ENCODE assay signal across 15 mouse cellular contexts in the genomic region with DNA sequence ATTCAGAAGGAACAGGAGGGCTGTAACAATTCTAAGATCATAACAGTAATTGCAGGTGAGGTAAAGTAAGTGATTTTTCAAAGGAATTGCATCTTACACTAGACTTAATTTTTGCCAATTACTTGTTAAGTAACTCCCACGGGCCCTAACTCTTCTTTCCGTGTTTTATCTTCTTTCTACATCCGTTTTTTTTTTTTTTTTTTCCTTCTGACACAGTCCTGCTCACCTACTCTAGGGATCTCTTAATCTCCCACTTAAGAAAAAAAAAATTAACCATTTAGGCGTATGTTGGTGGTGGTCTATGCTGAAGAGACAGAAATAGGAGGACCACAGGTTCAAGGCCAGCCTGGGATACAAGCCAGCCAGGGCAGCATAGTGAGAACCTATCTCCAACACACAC. TPM values are rescaled to one million over a fixed set of nuclear protein-coding genes. Genes with fewer than 3 reads are reported as not detected.
DNase-seq lines count a peak whose midpoint lies in the region; ATAC-seq and TF ChIP-seq lines count a peak whose summit lies in the region.
"Had no signal": no experiment of that assay in that cellular context is flagged by ENCODE, and none has a peak within 500 bp of the region (broad histone marks: within the 10 kb centered on the region; RNA-seq: fewer than 3 reads in every experiment).

No protein-coding gene starts in this region.

- H3K4me3 ChIP-seq in heart, embryonic 13.5 days, result no peak overlapping the region; the same call in 1 of the 2 replicates
- peak overlapping the region; percentile 34 for H3K4me3 ChIP-seq in lung, adult 2 months (replicated peaks; ENCODE audit: extremely low read depth, low read depth, low read length)
- H3K4me3 ChIP-seq in liver, embryonic 15.5 days (replicated peaks), result peak overlapping the region; percentile 21; the same call in 1 of the 2 replicates

- no peak for TF ChIP-seq CTCF in lung, adult 2 months (IDR thresholded peaks at IDR 0.05; ENCODE audit: insufficient read depth, low read length)

- 49% methylated on average over 4 of the region's 4 CpGs for WGBS in heart, embryonic 13.5 days
- WGBS in lung, adult 2 months, result 39% methylated on average over 4 of the region's 4 CpGs
- 32% methylated on average over 4 of the region's 4 CpGs for WGBS in liver, embryonic 15.5 days (ENCODE audit: insufficient replicate concordance)

- no peak for DNase-seq in heart, adult 9 months (ENCODE audit: low spot score in 2 of 2)
- no peak for DNase-seq in lung, adult 2 months
- DNase-seq in lung, postnatal 4 days, result no peak
- DNase-seq in c-Kit-positive CD71-positive TER-119-negative erythroid progenitor cells, embryonic 14.5 days (ENCODE audit: low read depth), result peak; percentile 4
- no peak for DNase-seq in left cerebral cortex, postnatal 10 days (ENCODE audit: extremely low spot score in 1 of 2, low spot score in 2 of 2)
- DNase-seq: adrenal gland, adult 2 months; cerebellum, adult 9-10 months; gastrocnemius, postnatal 14 days; thymus, adult 18-20 months had no signal

- H3K4me1 ChIP-seq in heart, embryonic 13.5 days, result peaks cover 5% of the 10 kb centered on the region; the same call in 1 of the 2 replicates
- no peaks in the 10 kb centered on the region; the same call in 1 of the 2 replicates for H3K4me1 ChIP-seq in lung, adult 2 months (ENCODE audit: control insufficient read depth, insufficient read depth, low read length)
- H3K4me1 ChIP-seq in liver, embryonic 15.5 days (replicated peaks), result peaks cover 24% of the 10 kb centered on the region
- H3K4me1 ChIP-seq: limb, embryonic 15.5 days had no signal

- H3K4me2 ChIP-seq in heart, embryonic 13.5 days, result peak overlapping the region; percentile 84
- H3K4me2 ChIP-seq in liver, embryonic 15.5 days, result peak overlapping the region; percentile 30

- 0 out of 2 replicates have a peak, but pooled peaks cover 2% of the 10 kb centered on the region for H3K36me3 ChIP-seq in heart, embryonic 13.5 days
- H3K36me3 ChIP-seq in liver, embryonic 15.5 days (replicated peaks), result no peaks in the 10 kb centered on the region
- H3K36me3 ChIP-seq: midbrain, embryonic 15.5 days; neural tube, embryonic 12.5 days had no signal

- H3K9me3 ChIP-seq in heart, embryonic 13.5 days, result no peaks in the 10 kb centered on the region
- H3K9me3 ChIP-seq in liver, embryonic 15.5 days (replicated peaks), result no peaks in the 10 kb centered on the region
- H3K9me3 ChIP-seq: limb, embryonic 15.5 days; midbrain, embryonic 15.5 days; neural tube, embryonic 12.5 days had no signal

- no peak for TF ChIP-seq POLR2A in lung, adult 2 months (IDR thresholded peaks at IDR 0.05; ENCODE audit: borderline replicate concordance, extremely low read depth, low read depth, low read length)

- no peak for ATAC-seq in heart, embryonic 13.5 days (ENCODE audit: extremely low read depth, insufficient number of reproducible peaks, low FRiP score, low TSS enrichment)
- no peak for ATAC-seq in liver, embryonic 15.5 days (ENCODE audit: insufficient read depth)

- H3K9ac ChIP-seq in heart, embryonic 13.5 days, result no peak overlapping the region
- no peak overlapping the region for H3K9ac ChIP-seq in liver, embryonic 15.5 days

- intact Hi-C loops in left cerebral cortex, postnatal 10 days (cut with DNase I), result no loop called here

- H3K27ac ChIP-seq in heart, embryonic 13.5 days (replicated peaks), result no peak overlapping the region
- no peak overlapping the region for H3K27ac ChIP-seq in liver, embryonic 15.5 days (replicated peaks)
- H3K27ac ChIP-seq: limb, embryonic 15.5 days; macrophage; neural tube, embryonic 12.5 days had no signal

- no peaks in the 10 kb centered on the region for H3K27me3 ChIP-seq in heart, embryonic 13.5 days (replicated peaks)
- H3K27me3 ChIP-seq in liver, embryonic 15.5 days, result no peaks in the 10 kb centered on the region
- H3K27me3 ChIP-seq: limb, embryonic 15.5 days; midbrain, embryonic 15.5 days had no signal

RNA-seq across cellular contexts. Expression of a gene that starts 1.2 kb away (rescaled TPM):
- polyA plus RNA-seq in heart, embryonic 13.5 days (2015; fragmentation: Nextera tagmentation; extraction: Ambion mirVana), result 21.5 and 25.2 TPM in 2 replicates
- polyA plus RNA-seq in lung, adult 2 months (2012; rRNA removed), result 5.5 and 8.0 TPM in 2 replicates
- polyA plus RNA-seq in liver, embryonic 15.5 days (2015; fragmentation: Nextera tagmentation; extraction: Ambion mirVana), result 11.5 and 11.9 TPM in 2 replicates
- total RNA-seq in left cerebral cortex, postnatal 10 days (2021), result 10 to 100 TPM; 10.9 to 11.3 TPM
